Mouse (Mus musculus): ENCODE results near the gene Col6a1. TPM values are rescaled to one million over a fixed set of nuclear protein-coding genes. Genes with fewer than 3 reads are reported as not detected.
A peak's percentile ranks its signal among the peaks of the same experiment; 100 is the strongest.
"Not testable (repeated sequence)": the region's sequence is repeated elsewhere in the genome, so short reads cannot be mapped to it uniquely, and the experiment has no call there.

The Col6a1 gene
- 10 to 100 TPM; 11.6 to 27.0 (median 15.2) TPM for total RNA-seq (2022)

DNA sequence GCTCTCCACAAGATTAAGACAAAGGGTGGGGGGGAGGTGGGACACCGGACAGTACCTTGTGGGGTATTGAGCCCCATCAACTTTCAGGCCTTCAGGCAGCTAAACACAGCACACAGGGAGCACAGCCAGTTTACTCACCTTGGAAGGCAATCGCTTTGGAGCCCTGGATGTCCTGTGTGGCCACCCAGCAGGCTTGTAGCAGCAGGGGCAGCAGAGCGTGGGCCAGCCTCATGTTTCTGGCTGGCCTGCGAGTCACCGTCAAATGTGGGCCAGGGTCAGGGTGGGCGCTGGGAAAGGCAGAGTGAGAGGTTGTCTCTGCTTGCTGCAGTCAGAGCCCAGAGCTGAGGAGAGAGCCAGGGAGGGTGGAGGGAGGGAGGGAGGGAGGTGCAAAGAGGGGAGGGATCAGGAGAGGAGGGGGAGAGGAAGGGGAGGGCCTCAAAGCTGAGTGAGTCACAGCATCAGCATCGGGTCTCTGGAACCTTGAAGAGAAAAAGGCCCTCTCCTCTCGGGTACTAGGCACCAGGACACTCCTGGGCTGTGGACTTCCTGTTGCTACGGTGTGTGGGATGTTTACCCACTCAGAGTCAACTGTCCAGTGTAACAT is at the start of gene Col6a1:
Gene Col6a1, minus strand, starts transcription at position 487 of the 604 bp plus-strand sequence.
- no peak for DNase-seq (ENCODE audit: low spot score in 2 of 2)

DNA sequence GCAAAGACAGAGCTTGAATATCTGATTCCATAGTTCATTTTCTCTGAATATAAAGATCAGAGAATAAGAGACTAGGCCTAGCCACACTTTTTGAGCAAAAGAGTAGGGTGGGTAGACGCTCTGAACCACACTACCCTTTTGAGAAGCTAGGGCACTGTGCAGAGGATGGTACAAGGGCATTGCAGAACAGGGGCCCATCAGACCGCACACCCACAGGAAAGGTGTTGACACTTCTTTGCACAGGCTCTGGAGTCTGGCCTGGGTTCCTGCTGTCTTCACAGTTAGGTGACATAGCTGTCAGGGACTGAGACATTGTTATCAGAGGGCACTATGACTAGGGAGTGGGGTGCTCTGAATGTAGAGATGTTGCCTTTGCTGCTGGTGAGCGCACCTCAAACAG is 45.7 kb upstream of the Col6a1 start:
- DNase-seq (ENCODE audit: low spot score in 2 of 2) = no peak

DNA sequence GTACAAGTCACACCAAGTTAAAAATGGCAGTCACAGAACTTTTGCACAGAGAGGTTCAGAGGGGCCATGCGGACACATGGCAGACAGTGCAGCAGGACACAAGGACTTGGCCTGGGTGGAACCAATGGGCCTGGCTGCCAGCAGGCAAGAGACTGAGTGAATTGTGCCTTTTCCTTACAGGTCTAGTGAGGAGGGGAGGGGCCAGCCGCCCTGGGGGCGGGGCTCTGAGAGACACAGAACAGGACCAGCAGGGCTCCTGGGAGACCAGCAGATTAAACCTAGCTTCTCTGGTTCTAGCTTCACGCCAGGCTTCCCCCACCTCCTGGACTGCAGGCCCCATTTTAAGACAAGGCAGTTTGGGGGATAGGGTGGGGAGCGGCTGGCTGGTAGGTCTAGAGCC is 45.1 kb upstream of the Col6a1 start:
- no peak for DNase-seq (ENCODE audit: low spot score in 2 of 2)

DNA sequence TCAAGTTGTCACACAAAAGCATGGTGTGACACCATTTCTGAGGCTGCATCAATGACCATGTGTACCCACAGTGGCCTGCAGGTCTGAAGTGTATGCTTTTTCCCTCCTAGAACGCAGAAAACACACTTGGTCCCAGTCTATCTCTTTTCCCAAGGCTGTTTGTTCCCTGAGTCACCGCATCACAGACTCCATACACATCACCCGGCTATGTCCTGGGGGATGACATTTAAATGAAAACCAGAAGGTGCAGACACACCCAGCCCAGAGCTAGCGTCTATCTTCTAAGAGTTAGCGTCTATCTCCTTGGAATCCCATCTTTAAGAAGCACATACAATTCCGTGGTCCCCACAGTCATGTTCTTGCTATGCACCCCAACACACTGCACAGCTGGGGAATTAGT is 43.6 kb upstream of the Col6a1 start:
- DNase-seq (ENCODE audit: low spot score in 2 of 2) = no peak

DNA sequence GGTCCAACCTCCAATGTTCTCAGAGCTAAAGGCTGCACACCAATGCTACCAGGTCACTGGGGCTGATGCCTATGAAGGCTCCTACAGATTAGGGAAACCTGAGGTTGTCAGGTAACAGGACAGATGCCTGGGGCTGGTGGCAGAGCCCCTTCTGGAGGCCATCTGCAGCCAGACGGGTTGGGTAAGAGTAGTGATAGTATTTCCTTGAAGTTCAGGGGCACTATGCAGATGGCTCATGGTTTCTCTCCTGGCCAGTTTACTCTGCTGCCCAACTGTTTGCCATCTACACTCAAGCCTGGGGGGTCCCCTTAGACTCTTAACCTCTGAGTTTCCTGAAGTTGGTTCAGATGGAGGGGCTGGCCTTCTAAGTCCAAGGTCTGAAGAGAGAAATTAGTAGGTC is 40.2 kb upstream of the Col6a1 start:
- DNase-seq (ENCODE audit: low spot score in 2 of 2) = no peak

DNA sequence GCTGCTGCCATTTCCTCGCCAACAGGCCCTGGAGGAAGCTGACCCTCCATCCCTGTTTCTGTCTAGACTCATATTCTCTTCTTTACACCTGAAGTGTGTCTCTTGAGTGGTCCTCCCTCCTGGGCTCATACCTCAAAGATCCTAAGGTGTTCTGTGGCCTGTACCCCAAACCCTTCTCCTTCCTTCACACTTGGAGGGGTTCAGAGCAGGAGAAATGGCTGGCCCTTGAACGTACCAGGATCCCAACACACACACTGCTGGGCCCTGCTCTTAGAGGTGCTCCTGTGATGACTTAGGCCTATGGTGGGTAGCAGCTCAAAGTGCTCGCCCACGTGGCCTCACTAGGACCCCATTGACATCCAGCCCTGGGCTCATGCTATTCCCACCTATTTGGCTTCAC is 39.0 kb upstream of the Col6a1 start:
- DNase-seq (ENCODE audit: low spot score in 2 of 2) = no peak

DNA sequence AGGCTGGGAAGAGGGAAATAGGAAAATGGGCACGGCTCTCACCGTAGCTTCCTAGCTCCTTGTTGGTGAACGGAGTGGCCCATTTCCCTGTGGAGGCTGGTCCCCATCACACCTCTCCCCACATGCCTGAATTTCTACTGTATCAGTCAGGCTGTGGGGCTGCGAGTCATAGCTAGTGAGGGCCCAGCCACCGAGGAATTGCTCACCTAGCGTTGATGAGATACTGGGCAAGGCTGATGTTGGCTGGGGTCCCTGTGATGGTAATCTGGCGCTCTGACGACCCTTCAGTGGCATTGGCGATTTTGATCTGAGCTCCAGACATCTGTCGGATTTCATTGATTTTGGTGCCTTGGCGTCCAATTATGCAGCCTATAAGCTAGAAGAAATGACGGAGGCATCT is 37.0 kb upstream of the Col6a1 start:
- no peak for DNase-seq (ENCODE audit: low spot score in 2 of 2)

DNA sequence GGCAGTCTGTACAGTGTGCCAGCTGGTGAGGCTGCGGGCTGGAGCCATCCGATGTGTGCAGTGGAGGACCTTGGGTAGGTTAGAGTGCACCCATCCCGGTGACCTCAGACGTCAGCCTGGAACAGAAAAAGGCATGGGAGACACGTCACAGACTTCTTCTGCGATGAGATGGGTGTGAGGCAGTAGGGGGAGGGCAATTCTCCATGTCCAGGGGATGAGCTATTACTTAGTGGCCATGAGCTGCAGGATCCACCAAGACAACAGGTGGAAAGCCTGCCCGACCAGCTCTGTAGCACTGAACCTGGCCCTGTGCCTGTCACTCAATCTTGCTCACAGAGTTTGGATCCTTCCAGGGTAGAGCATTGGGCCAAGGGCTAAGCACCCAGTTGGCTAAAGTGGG is 36.4 kb upstream of the Col6a1 start:
- no peak for DNase-seq (ENCODE audit: low spot score in 2 of 2)

DNA sequence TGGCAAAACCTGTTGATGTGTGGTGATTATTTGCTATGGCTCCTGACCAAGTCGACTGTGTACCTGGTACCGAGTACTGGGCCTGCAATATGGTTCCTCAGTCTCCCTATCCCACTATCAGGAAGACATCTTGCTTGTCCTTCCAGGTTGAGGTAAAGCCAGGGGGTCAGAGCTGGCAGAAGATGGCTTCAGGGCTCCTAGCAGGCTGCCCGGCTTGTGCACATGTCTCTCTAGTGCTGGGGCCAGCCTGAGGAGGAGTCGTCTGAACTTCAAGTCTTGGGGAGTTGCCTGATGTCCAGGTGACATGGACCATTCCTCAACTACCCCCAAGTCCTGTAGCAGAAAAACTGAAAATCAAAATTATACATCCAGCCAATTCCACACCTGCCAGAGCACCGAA is 33.9 kb upstream of the Col6a1 start:
- no peak for DNase-seq (ENCODE audit: low spot score in 2 of 2)

DNA sequence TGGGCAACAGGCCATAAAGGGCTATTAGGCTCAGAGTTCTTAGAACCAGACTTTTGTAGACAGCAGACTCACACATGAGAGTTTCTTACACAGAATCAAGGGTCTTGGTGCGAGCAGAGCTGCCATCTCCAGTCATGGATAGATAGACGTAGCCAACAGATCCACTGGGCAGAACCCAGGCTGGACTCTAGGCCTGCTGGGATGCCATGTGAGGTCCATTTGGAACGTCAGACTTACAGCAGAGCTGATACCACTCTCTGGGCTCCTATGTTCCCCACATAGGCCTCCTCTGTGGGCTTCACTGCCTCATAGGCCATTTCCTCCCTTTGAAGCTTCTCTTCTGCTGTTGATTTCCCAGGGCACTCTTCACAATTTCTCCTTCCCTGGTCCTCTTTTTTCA is 27.7 kb upstream of the Col6a1 start:
- DNase-seq (ENCODE audit: low spot score in 2 of 2) = no peak

DNA sequence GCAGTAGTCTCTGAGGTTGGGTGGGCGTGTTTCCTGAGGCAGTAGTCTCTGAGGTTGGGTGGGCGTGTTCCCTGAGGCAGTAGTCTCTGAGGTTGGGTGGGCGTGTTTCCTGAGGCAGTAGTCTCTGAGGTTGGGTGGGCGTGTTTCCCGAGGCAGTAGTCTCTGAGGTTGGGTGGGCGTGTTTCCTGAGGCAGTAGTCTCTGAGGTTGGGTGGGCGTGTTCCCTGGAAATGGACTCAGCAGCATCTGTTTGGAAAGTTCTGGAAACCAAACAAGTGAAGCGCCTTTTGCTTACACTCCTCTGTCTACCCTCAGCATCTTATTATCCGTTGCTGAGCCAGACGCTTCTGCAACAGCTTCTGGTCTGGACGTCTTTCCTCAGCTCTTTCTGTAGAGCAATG is 18.3 kb upstream of the Col6a1 start:
- DNase-seq (ENCODE audit: low spot score in 2 of 2) = not testable (repeated sequence)

DNA sequence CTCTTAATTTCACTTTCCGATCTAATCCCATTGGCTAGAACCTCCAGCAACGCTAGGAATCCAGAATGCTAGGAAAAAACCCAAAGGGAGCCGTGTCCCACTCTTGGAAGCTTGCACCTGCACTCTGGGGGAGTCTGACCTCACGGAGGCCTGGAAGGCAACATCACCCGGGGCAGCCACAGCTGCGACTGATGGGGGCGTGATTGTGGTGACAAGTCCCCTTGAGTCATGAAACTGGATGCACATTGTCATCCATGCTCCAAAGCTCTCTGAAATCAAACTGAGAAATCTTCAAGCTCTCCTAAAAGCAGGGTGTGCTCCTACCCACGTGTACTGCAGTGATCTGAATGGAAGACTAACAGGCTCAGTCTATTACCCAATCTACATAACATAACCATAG is 10.8 kb upstream of the Col6a1 start:
- DNase-seq (ENCODE audit: low spot score in 2 of 2) = no peak

DNA sequence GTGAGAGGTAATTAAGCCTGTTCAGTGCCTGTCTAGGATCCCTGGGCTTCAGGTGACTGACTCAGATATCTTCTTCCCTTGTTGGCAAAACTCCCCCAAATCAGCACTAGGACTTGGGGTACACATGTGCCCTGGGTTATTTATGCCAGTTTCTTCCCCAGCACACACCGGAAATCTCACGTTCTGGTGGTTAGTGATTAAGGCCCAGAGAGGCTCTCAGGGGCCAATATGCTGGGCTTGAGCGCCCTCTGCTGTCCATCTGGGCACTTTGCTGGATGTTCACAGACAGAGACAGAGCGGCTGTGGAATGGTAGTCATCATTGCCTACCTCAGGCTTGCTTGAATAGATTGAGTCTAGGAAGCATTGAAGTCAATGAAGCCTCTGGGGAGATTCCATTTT is 9.0 kb upstream of the Col6a1 start:
- peak; percentile 46 to 63 for DNase-seq (ENCODE audit: low spot score in 2 of 2)

DNA sequence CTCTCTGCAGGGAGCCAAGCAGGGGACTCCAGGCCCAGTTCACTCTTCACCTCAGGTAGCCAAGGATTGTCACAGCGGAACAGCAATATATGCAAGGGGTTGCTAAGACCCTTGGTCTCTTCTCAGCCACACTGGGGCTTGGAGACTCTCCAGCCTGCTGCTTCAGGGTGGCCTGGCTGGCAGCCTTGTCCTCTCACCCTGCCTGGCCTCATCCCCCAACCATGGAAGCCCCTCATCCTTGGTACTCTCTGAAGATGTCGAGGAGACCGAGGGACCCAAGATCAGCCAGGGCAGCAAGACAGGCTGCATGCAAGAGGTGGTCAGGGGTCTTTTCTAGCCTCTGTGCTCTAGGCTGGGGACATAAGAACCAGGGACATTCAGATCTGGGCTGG is 7.7 kb upstream of the Col6a1 start:
- DNase-seq (ENCODE audit: low spot score in 2 of 2) = no peak

DNA sequence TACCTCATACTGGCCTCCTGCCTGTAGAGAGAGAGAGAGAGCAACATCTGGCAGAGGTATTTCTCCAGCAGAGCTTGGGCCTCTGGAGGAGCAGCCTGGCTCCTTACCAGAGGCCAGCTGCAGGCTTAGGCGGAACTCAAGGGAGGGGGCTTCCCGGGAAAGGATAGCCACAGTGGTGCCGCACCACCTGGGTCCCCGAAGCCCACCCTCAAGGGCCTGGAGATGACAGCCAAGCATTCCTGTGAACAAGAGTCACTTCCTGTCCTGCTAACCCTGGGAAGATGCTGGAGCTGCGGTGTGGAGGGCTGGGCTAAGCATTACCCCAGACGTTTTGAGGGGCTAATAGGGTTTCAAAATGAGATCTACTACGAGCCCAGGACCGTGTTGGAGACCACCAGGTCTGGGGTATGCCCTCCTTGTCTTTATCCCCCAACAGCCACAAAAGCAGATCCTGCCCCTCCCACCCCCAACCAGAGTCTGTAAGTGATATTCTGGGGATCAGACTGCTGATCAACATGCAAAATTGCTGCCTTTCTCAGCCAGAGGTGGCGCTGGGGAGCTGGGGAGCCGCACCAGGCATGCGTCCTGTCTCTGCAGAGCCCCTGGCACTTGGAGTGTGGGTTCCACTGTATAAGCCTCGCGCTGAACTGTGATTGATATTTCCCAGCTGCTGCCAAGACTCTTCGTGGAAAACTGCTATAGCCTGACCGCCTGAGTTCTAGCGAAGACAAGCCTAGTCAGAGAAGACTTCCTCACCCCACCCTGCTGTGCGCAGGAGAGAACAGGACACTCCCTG is 7.1 kb upstream of the Col6a1 start:
- peak; percentile 66 to 79 for DNase-seq (ENCODE audit: low spot score in 2 of 2)

DNA sequence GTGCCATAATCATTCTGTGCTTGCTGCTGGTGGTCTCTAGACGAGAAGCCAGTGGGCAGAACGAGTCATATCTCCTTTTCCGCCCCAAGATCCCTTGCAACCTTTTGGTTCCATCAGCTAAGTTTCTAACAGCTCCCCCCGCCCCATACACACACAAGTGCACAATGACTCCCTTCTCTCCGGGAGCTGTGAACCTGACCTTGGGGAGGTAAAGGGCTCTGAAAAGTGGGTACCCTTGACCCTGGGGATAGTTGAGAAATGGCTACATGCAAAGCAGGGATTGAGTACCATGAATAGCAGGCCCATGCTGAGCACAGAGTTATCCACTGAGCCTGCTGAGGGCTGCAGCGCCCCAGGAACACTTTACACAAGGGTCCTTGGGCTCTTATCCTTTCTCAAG is 6.4 kb upstream of the Col6a1 start:
- DNase-seq (ENCODE audit: low spot score in 2 of 2) = no peak

DNA sequence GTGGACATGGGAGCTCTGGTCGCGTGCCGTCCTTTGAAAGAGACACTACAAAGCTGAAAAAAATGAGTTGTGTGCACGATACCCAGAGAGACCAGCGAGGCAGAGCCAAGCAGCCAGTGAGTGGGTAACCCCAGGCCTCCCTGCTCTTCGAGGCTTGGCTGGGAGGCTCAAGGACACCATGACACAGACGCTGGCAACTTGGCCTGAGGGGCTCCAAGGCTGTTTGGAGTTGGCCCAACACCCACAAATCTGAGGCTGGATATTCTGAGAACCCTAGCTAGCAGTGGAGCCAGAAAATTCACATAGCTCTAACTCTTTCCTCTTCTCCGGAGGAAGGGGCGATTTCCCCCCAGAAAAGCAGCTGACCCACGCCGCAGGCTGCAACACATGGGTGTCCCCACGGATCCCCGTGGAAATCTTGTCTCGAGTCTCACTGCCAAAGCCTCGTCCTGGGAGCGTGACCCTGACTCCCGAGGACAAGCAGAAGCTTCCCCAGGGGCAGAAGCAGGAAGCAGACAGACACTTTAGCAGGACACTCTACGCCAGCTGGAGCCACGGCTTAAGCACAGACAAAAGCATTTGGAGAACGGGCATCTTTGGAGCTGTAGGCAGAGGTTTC is 5.8 kb upstream of the Col6a1 start:
- peak in 1 of 2 experiments; percentile 49 for DNase-seq (ENCODE audit: low spot score in 2 of 2)

DNA sequence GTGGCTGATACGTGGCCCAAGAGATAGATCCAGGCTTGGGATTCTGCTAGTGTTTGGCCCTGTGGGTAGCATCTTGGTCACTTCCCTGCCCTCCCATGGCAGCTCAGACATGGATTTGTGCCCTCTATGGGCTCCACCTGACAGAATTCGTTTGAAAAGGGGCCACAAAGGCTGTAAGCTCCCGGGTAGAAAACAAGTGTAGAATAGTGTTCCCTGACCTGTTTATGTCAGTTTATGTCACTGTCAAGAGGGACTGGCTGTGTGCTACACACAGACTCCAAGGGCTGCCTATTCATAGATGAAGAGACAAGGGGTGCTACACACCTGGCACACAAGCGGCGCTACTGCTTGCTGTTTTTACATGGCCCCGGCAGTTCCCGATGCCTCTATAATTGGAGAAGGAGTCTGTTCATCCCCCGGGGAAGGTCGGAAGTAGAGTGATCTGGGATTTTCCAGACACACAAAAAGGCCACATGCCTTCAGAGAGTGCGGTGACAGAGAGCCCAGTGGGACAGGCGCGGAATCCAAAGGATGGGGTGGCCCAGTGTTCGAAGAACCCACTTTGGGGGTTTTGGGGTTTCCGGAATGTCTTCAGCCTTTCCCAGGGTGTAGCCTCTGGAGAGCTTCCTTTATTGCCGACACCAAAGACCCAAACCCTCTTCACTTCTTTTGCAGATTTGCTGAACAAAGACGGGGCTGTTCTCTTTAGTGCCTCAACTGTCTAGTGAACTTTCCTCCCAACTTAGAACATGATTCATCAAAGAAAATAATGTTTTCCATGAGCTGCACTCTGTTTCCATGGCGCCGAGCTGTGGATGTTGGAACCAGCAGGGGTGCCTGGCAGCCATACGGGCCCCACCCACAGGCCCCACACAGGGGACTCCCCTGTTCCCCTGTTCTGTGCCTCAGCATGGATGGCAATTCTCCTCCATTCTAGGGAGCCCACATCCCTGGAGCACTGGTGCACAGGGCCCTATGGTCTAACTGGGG is 4.0 kb upstream of the Col6a1 start:
- DNase-seq (ENCODE audit: low spot score in 2 of 2) = peak; percentile 57 to 64

DNA sequence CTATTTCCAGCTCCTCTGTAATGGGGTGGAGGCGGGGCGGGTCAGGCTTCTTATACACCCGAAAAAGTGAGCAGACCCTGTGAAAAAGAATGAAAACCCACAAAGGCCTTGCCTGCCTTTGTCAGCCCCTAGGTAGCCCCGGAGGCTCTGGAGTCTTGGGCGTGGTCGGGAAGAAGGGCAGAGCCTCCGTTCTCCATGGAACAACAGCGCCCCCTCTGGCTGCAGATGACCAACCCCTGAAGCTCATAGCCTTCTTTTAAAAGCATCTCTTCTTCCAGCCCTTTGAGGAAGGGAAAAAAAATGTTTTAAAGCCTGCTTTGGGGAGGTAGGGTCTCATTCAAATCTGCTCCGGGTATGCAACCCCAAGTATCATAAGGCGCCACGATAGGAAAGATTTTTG is 2.4 kb upstream of the Col6a1 start:
- DNase-seq (ENCODE audit: low spot score in 2 of 2) = peak; percentile 72 to 77

DNA sequence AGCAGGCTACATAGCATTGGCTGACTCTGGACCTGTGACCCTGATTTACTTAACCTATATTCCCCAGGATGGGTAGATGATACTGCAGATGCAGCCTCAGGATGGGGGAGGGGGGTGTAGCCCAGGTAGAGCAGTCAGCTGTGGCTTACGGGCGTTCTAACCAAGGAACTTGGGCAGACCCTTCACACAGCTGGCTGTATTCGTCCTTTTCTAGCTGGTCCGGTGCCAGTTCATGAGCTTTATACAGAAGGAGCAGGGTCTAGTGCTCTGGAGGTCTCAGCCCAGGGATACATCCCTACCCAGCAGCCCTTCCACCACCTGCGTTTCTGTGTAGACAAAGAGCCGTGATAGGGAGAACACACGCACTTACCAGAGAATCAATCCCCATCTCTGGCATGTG is 1.3 kb upstream of the Col6a1 start:
- no peak for DNase-seq (ENCODE audit: low spot score in 2 of 2)

DNA sequence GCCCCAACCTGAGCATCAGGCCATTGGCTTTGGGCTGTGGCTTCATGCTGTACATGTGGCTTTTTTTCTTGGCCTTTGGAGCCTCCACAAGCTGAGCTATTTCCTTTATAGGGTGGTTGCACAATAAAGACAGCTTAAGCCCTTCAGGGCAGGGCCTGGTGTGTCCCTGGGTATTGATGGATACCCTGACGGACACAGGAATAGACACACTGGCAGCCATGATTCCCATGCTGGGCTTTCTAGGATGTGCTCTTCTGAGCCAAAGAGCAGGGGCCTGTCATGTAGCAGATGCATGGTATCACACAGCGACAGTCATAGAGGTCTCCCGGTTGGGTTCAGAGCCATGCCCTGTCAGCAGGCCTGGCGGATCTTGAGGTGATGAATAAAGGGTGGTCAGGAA is 898 bp upstream of the Col6a1 start:
- no peak for DNase-seq (ENCODE audit: low spot score in 2 of 2)

DNA sequence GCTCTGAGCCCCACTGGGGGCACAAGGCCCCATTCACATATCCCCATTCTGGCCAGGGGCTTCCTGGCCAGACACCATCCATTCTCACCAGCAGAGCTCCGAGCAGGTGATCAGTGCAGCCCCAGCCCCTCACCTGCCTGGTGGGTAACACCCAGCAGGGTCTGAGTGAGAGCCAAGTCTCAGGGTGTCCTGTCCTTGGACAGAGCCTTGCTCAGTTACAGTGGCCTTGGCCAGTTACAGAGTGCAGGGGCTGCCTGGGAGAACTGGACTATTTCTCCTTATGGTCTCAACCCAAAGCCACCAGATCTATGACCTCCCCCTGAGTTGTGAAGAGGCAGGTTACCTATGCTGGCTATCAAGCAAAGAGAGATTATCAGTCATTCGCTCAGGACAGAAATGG is 871 bp downstream of the Col6a1 start:
- DNase-seq (ENCODE audit: low spot score in 2 of 2) = no peak

Data from gastrocnemius, adult 8-10 months (tissue).